Mouse (Mus musculus) cerebellum, adult 18-20 months (tissue): ENCODE results near the gene 1700034J05Rik.

Experiments used
- DNase-seq, 2 experiments: peaks; one replicate each; pipeline ENCODE4 v3.0.0; 2021

Gene 1700034J05Rik

DNA sequence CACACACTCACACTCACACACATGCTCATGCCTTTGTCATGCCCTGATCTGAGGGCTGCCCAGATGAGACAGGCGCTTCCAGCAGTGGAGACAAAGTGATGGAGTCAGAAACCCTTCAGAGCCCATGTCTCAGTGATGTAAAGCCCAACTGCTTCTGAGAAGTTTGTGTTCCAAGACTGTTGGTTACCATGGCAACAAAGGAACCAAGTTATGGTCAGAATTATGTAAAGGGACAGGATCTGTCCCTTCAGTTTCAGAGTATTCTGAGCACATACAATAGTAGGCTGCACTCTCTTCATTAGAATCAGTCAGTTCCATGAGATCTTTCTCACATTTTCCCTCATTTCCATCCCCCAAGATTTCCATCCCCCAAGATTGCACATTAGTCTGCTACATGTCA lies at the start of gene 1700034J05Rik:
TSS of gene 1700034J05Rik (minus strand) at position 165 of the 400 bp plus-strand sequence.
- DNase-seq = no peak

DNA sequence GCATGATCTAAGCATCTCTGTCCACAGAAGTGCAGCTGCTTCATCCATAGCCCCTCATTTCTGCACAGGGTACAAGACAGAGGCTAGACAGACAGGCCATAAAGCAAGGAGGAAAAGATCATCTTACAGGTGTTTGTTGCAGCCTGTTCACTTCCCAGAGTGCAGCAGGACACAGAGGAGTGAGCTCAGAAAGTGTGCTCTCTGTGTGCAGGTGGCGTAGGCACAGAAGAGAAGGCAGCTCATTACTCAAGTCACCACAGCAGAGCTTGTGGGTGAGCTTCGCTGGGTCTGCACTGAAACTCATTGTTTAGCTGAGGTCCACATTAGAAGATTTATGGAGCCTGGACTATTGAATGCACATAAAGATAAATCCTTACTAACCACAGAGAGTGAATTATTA lies 45.5 kb upstream of the 1700034J05Rik start:
- DNase-seq = no peak

DNA sequence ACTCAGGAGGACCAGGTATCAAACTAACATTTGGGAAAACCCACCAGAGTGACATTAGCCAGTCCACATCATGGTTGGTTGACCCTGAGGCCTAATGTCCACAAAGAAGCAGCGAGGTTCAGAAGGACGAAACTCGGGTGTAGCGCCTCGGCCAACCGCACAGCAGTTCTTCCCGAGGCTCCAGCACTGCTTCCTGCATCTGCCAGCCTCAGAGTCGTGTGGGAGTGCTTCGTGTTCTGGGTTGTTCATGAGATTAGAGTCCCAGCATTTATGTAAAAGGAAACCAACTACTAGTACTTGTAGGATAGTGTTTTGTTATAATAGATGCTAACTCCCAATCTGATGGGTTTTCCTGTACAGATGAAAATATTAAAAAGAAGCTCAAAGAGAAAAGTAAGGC lies 45.1 kb upstream of the 1700034J05Rik start:
- DNase-seq = no peak

DNA sequence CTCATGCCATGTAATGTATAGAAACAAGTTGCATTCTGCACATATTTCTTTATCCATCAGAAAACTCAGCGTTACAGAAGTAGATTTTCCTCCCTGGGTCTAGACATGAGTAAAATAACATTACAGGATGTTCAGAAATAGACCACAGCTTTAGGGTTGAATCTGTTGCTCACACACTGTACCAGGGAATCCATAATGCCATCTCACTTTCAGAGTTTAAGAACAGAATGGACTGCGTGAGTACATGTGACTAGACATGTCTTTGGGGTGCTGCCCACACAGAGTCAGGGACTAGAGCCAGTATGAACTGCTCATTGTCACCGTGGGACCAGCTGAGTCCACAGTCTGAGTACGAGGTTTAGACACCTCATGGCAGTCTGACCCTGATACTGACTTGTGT lies 44.5 kb upstream of the 1700034J05Rik start:
- no peak for DNase-seq

DNA sequence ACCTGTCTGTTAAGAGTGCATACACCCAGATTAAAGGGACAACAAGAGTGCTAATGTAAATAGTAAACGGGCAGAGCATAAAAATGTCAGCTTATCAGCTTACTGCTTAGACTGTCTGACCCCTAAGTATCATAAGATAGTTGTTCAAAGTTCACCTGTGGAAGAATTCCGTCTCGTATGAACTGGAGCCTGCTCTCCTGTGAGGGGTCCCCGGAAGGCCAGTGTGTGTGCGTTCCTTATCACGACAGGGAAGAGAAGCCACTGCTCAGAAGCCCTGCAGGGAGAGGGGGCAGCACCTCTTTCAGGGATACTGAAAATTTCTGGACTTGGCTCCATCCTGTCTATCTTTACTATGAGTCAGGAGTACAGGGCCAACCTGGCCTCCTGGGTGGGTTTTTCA lies 42.8 kb upstream of the 1700034J05Rik start:
- DNase-seq = no peak

DNA sequence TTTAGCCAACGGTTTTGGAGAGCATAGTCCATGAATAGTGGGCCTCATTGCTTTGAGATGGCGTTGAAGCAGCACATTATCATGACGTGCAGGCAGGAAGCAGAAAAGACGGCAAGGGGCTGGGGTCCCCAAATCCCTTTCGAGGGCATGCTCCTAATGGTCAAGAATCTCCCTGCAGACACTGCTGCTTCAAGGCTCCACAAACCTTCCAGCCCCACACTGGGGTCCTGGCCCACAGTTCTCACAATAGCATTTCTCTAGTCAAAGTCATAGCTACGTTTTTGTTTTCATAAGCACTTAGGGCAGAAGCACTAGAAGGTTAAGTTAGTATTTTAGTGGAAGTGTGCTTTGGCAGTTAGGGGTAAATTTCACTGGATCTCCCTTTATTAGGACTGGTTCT lies 41.7 kb upstream of the 1700034J05Rik start:
- DNase-seq = no peak

DNA sequence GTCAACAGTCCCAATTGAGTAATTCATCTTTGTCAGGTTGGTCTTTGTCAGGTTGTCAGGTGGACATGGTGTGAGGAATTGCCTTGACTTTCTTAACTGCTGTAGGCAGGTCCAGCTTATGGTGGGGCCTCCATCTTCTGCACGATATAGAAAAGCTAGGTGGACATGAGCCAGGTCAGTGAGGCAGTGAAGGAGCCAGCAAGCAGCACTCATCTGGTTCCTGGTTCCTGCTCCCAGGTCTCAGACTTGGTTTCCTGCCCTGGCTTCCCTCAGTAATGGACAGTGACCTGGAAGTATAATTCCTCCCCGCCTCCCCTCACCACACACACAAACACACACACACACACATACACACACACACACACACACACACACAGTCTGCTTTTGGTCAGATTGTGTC lies 41.2 kb upstream of the 1700034J05Rik start:
- no peak for DNase-seq

DNA sequence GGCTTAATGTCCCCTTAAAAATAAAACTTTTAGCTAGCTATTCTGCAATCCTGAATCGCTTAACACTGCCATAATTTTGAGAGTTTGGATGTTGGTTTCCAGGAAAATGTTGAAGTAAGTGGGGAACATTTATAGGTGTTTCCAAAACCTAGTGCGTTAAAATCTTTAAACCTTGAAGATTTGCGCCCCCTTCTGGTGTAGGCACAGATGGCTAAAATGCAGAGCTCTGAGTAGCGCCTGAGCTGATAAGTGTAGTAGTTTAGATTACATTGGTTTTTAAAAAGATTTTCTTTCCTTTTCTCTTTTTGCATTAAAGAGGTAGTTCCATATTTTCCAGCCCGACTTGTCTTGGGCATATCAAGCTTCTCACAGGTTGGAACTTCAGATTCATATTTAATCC lies 40.0 kb upstream of the 1700034J05Rik start:
- DNase-seq = peak; percentile 44 to 45

DNA sequence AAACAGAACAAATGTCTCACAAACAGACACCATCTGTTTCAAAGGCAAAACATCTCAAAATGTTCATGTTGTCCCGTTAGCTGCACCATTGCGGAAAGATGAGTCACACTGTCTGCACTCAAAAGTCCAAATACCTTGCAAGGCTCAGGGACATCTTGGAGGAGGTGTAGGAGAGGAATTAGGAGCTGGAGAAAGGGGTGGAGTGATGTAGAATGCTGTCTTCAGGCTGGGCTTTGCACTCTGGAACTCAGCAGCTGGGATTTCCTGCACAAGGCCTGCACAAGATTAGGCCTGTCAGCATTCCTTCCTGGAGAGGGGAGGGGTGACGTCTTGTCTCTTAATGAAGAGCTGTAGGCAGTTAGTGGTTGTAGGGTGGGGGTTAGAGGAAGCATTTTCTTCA lies 30.3 kb upstream of the 1700034J05Rik start:
- DNase-seq = no peak

DNA sequence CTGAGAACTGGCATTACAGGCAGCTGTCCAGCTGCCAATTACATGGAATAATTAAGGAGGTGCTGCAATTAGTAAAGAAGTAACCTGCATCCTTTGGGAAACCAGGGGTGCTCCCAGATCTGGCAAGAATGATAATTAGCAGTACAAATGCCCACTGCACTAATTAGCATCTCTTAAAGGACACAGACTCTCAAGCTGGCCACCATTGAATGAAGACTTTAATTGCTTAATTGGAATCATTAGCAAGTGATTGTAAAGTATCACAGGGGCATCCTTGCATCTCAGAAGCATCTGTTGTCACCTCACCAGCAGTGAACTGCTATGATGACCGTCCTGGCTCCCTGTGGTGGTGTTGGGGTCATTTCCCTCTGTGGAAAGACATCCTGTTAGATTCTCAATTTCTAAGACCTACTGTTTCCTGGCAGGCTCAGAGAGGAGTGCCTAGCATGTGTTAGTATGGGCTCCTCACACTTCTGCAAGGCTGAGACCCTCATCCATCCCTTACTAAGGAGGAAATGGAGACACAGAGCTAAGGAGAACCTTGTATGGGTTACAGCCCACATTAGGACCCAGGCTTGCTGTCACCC lies 27.1 kb upstream of the 1700034J05Rik start:
- no peak for DNase-seq

DNA sequence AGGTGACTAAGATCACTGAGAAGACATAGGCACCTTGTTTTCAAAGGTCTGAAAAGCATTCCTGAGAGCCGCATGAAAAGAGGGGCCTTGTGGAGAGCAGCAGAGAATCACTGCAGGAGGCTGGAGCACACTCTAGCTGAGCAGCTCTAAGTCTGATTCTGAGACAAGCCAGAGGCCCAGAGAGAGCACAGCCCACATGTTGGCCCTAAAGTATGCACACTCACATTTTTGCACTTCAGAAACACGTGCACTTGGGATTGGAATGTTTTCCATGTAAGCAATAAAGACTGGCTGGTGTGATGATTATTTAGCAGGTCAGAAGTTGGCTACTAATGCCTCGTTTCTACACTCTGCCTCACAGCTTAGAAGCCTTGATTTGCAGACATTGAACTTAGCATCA lies 25.7 kb upstream of the 1700034J05Rik start:
- DNase-seq = no peak

DNA sequence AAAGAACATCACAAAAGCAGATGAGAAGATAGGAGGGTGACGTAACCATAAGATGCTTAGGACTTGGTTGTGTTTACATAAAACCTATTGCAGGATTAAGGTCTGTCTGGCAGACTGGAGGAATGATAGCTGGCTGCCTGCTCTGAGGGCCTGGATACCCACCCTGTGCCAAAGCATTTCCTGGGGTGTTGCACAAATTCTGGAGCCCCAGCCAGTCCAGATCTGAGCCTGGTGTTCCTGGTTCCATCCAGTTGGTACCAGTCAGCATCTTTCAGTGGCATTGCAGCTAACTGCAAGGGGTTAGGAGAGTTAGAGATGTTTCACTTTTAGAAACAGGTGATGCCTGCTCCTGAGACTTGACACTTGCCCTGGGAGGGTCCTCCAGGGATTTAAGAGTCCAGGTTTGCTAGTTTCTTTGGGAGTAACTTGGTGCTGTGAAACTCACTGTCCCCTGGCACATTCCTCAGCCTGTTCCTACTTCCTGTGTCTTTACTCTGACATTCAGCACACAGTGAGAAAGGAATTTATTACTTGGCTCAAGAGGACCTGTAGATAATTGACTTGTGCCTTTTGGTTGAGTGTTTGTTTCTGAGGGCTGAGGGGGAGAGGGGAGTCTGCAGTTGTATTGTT lies 25.0 kb upstream of the 1700034J05Rik start:
- no peak for DNase-seq

DNA sequence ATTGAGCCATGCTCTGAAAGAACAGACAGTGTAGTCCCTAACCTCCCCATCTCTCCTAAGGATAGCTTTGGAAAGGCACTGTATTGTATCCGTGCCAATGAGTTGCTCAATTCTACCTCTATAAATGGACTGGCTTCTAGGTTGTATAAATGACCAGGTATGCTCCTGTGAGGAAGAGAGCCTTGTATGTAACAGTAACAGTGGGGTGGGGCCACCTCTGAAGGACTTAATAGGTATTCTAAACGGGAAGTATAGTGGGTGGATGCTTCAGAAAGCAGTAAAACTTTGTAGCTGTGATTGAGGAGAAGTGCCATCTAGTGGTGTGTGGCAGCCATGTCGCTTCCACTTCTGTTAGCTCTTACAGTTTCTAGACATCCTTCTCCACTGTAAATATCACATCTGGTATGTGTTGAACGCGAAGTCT lies 24.5 kb upstream of the 1700034J05Rik start:
- no peak for DNase-seq

DNA sequence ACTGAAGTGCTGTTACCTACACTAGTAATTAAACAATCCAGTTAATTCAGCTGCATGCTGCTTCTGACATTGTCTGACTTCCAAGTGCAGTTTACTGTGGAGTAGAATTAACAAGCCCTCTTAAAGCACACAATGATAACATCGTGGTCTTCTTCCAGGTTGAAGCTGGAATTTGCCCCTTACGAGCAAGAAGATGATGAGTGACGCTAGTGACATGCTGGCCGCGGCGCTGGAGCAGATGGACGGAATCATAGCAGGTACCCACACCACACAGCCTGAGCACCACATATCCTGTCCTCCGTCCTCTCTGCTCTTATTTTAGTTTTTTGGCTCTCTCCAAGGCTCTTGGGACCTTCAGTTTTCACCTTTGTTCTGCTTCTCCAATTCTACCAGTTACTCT lies 22.2 kb upstream of the 1700034J05Rik start:
- DNase-seq = no peak

DNA sequence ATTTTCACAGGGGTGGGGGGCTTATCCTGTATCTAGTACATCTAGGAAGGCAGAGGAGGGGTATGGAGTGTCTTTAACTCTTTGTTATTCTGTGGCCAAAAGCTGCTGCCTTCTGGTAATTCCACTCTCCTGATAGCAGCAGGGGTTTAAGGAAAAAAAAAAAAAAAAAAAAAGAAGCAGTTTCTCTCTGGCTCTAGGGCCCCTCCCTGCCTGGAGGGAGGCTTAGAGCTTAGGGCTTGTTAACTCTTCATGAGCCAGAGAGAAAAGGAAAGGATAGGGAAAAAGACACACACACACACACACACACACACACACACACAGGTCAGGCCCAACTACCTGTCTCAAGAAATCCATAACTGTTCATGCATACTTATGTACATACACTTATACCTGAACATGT lies 19.6 kb upstream of the 1700034J05Rik start:
- no peak for DNase-seq

DNA sequence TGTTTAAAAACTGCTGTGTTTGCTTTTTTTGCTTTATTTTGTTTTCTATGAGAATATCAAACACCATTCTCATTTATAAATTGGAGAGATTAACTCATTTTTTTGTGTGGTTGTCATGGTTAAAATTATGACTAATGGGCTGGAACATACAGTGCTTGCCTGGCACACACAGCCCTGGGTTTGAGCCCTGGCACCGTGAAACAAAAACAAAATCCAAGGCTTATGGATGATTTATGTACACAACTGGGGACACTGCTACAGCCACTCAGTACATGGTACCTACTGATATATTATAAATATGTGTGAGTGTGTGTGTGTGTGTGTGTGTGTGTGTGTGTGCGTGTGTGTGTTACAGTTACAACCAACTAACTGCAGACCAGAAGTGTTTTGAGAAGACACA lies 19.2 kb upstream of the 1700034J05Rik start:
- no peak for DNase-seq

DNA sequence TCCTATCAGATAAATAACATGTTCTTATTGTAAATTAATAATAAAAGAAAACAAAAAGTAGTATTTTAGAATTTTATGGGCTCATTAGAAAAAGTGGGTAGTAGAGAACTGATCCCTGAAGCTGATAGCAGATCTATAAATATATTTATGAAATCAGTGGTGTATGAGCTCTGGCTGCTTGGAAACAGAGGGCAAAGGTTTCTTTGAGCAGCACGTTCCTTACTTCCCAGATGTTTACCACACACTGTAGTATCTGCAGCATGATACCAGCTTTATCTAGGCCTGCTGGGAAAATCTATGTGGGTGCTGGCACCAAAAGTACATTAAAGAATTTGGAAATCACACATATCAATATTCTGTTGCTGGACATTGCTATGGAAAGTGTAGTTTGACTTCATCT lies 18.5 kb upstream of the 1700034J05Rik start:
- DNase-seq = no peak

DNA sequence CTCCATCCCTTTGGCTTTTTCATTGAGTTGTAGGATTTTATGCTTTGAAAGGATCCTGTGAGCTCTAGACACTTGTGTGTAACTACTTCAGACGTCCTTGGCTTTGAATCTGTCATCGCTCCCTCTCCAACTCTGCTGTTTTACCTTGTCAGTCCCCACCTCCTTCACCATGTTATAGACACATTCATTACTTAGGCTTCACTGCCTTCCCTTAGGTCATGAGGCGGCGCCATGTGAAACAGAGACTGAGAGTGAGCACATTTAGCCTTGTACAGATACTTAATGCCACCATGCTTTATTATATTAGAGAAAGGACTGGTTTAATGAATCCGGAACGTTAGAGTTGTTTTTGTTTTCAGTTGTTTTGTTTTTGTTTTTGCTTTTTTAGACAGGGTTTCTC lies 17.8 kb upstream of the 1700034J05Rik start:
- no peak for DNase-seq

DNA sequence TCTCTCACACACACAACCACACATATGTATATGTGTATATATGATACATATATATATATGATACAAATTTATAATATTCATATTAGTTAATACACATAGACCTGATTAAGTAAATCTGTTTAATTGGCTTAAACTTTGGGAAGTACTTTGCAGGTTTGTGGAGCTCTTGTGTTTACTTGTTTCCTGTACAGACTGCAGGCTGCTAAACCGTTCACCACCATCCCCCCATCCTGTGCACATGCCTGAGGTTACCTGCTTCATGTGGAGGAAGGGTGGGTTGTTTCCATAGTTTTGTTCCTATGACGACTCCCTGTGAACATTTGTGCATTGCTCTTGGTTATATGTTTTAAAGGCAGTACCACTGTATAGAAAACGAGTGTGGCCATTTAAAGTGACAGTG lies 17.1 kb upstream of the 1700034J05Rik start:
- DNase-seq = no peak

DNA sequence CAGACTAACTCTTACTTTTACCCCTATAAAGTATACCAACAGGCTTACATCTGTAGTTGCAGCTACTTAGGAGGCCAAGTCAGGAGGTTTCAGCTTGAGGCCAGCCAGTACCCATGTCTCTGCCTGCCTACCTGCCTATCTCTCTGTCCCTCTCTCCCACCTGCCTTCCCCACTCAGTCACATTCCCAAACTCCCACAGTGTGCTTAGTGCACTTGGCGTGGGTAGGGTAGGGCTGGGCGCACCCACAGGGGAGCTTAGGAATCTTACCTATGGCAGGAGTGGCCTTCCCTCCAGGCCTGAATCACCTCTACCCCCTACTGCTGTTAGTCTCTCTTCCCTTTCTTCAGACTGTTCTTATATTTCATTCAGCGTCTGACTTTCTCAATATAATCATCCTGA lies 16.6 kb upstream of the 1700034J05Rik start:
- DNase-seq = no peak

DNA sequence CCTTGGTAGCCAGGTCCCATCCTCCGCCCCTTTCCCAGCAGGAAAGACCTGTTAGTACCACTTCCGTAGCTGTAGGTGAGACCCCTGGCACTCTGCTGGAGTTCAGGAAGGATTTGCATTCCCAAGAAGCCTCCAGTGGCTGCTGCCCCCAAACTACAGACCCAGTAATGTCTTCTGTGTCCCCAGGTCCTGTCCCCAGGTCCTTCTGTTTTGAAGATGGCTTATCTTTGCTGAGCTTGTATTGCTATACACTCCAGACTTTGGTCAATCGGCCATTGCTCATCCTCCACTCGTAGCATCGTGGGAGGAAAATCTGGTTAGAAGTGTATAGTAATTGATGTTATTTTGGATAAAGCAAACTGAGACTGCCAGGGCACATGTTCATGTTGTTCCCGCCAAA lies 13.6 kb upstream of the 1700034J05Rik start:
- DNase-seq = no peak

DNA sequence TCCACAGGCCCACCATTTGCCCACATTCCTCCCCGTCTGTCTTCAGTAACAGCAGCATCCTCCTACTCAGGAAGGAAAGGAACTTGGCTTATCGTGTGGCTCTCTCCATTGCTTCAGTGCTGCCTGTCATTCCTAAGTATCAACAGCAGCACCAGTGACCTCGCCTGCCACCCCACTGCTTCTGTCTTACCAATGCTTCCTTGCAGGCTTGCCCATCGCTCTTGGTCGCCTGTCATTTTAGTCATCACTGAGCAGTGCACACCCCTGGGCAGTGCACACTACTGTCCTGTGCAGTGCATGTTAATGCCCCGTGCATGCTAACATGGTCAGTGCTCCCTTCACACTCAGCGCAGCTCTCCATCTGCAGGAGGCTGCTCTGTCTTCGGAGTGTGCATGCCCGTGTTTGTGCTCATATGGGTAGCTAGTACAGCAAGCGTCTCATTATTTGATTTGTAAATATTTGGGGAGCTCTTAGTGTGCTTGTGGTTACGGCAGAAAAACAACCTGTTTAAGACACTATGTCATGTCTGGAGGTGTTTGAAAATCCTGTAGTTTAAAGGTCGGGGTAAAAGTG lies 12.3 kb upstream of the 1700034J05Rik start:
- no peak for DNase-seq

DNA sequence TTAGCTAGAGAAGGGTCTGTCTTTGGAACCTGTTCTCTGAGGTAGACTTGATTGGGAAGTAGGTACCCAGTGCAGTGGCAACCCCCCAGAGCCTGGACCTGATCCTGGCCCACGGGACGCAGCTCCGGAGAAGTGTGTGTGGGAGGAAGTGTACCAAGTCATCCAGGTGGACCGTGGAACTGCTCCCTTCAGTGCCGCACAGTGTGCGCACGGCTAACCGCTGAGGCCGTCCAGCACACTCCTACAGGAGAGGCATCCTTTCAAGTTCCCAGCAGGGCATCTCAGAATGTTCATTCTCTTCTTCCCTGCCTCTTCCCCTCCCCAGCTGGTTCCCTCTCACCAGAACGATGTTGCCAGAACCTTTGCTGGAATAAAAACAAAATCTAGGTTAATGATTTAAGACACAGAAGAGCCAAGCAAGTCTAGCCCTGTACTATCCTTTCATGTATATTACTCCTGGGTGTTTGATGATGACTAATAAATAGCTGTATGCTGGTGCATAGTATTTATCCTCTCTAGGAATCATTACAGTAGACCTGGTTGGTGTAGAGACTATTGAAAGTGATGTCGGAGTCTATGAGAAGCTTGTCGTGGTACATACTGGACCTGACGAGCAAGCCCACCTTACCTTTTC lies 11.0 kb upstream of the 1700034J05Rik start:
- DNase-seq = no peak

DNA sequence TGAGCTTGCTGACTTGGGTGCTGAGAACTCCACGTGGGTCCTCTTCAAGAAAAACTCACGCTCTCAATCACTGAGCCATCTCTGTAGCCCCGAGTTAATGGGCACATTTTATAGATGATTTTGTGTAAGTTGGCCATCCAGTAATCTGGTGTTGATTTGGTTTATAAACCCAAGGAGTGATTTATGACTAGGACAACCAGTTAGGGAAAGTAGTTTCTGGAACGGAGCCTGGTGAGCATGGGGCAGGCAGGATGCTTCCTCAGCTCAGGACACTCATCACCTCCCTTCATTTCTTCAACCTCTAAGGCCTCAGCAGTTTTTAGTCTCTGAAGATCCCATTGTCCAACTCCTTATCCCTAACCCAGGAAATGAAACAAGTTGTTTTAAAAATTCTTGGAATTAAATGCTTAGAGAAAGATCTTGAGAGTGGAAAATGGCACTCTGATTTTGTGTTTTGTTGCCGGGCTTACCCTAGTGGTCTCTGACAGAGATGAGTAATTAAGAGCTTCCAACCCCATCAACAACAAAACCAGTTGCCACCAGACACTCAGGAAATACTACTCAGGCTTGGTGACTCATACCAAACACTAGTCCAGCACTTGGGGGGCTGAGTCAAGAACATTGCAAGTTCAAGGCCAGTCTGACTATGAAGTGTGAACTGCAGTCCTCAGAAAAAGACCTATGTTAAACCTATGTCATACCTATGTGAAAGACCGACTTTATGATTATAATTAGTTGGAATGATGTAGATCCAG lies 9.4 kb upstream of the 1700034J05Rik start:
- no peak for DNase-seq
